Mouse (Mus musculus): ENCODE results near the gene Pdzd2. TPM values are rescaled to one million over a fixed set of nuclear protein-coding genes. Genes with fewer than 3 reads are reported as not detected.

Gene Pdzd2
- polyA plus RNA-seq, 1 experiment, result 4.2 TPM

DNA sequence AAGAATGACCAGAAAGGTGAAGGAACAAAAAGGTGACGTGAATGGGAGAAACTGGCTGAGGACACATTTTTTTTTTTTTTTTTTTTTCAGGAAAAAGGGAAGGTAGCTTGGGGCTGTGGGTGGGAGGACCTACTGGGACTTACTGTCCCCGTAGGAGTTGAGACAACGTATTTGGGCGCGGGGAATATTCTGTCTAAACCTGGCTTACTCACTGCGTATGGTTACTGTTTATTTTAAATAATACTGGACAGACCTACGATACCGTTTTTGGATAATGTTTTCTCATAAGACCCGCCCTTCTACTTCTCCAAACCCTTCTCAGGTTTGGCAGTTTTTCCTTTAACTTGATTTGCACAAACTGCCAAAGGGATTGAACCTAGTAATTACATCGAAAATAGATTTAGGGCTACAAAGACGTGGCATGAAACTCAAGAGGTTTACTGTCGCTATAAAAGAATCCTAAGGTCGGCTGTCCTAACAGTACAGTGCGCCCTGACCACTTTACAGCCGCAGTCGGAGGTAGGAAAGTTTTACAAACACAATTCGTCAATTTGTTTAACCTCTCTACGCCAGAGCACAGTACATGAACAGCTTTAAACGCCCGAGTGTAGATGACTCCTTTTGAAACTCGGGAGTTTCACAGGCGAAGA, 419.2 kb downstream of the Pdzd2 start:
- no peak for TF ChIP-seq POLR2A (IDR thresholded peaks at IDR 0.05; ENCODE audit: control insufficient read depth, extremely low read depth, insufficient read depth, low read length, poor library complexity)

DNA sequence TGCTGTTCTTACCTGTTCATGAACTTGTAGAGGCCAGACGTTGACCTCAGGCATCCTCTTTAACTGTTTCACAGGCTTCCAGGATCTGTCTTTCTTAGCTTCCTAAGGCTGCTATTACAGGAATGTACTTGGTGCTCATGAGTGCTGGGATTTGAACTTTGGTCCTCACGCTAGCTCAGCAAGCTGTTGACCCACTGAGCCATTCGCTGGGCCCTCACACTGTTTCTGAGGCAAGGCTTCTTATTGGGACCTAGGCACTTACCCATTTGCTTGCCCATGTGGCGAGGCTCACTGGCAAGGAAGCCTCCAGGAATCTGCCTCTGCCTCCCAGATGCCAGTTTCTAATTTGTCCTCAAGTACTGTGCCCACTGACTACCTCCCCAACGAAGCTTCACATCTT, 419.8 kb downstream of the Pdzd2 start:
- H3K4me3 ChIP-seq (ENCODE audit: control insufficient read depth, insufficient read depth, low read length), result no peak overlapping the region
- 62% methylated on average over 5 of the region's 5 CpGs for WGBS
- H3K27ac ChIP-seq (ENCODE audit: control insufficient read depth, insufficient read depth, low read length), result no peak overlapping the region
- H3K36me3 ChIP-seq (ENCODE audit: control insufficient read depth, insufficient read depth, low read length), result no peaks in the 10 kb centered on the region
- H3K27me3 ChIP-seq (ENCODE audit: control insufficient read depth, insufficient read depth, low read length), result peaks cover 2% of the 10 kb centered on the region; the same call in 1 of the 2 replicates
- TF ChIP-seq POLR2A (IDR thresholded peaks at IDR 0.05; ENCODE audit: control insufficient read depth, extremely low read depth, insufficient read depth, low read length, poor library complexity), result no peak
- no peak for TF ChIP-seq CTCF (IDR thresholded peaks at IDR 0.05; ENCODE audit: borderline replicate concordance, control insufficient read depth, extremely low read depth, insufficient read depth, low read length, poor library complexity)
- DNase-seq, result no peak
- H3K4me1 ChIP-seq (replicated peaks; ENCODE audit: control insufficient read depth, insufficient read depth, low read length), result peaks cover 2% of the 10 kb centered on the region; the same call in 1 of the 2 replicates

More for the DNA sequence above, 419.2 kb downstream of the Pdzd2 start:
- peaks cover 2% of the 10 kb centered on the region for H3K4me1 ChIP-seq (replicated peaks; ENCODE audit: control insufficient read depth, insufficient read depth, low read length)
- H3K27me3 ChIP-seq (ENCODE audit: control insufficient read depth, insufficient read depth, low read length), result peaks cover 2% of the 10 kb centered on the region; the same call in 1 of the 2 replicates
- no peaks in the 10 kb centered on the region for H3K36me3 ChIP-seq (ENCODE audit: control insufficient read depth, insufficient read depth, low read length)
- peak overlapping the region; percentile 83 for H3K4me3 ChIP-seq (ENCODE audit: control insufficient read depth, insufficient read depth, low read length)
- no peak for DNase-seq
- H3K27ac ChIP-seq (ENCODE audit: control insufficient read depth, insufficient read depth, low read length), result no peak overlapping the region
- 5% methylated on average over 22 of the region's 22 CpGs for WGBS

DNA sequence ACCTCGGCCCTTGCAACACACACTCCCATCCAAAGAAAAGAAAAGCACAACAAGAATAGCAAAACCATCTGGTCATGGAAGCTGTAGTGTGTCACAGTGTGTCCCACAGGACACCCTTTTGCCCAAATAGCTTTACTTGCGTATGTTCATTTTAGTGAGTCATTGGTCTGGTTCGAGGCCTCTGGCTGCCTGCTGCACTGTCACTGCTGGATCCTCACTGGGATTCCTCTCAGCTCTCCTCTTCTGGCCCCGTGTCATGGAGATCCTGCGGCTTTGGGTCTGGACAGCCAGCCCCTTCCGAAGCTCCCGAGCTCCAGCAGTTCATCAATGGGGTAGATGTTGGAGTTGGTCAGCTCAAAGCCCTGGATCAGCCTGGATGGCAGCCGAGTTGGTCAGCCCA, 421.3 kb downstream of the Pdzd2 start:
- H3K4me3 ChIP-seq (ENCODE audit: control insufficient read depth, insufficient read depth, low read length), result no peak overlapping the region
- DNase-seq, result no peak
- H3K27me3 ChIP-seq (ENCODE audit: control insufficient read depth, insufficient read depth, low read length), result peaks cover 2% of the 10 kb centered on the region; the same call in 1 of the 2 replicates
- H3K36me3 ChIP-seq (ENCODE audit: control insufficient read depth, insufficient read depth, low read length), result no peaks in the 10 kb centered on the region
- no peaks in the 10 kb centered on the region for H3K4me1 ChIP-seq (replicated peaks; ENCODE audit: control insufficient read depth, insufficient read depth, low read length)
- 89% methylated on average over 8 of the region's 8 CpGs for WGBS
- TF ChIP-seq CTCF (IDR thresholded peaks at IDR 0.05; ENCODE audit: borderline replicate concordance, control insufficient read depth, extremely low read depth, insufficient read depth, low read length, poor library complexity) (no peak), POLR2A (IDR thresholded peaks at IDR 0.05; ENCODE audit: control insufficient read depth, extremely low read depth, insufficient read depth, low read length, poor library complexity) (no peak)
- no peak overlapping the region for H3K27ac ChIP-seq (ENCODE audit: control insufficient read depth, insufficient read depth, low read length)

DNA sequence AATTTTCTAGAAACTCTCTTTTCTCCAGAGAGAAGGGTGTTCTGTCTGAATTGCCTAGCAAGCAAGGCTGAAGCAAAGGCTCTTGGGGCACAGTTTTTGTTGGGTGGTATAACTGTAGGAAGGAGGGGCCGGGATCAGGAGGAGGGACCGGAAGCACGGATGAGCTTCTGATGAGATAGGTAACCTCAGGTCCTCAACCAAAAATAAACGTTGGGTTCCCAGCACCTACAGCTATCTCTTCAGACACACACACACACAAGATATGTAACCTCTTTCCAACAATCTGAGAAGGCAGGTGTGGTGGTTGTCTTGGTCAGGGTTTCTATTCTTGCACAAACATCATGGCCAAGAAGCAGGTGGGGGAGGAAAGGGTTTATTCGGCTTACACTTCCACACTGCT, 422.4 kb downstream of the Pdzd2 start:
- H3K4me1 ChIP-seq (replicated peaks; ENCODE audit: control insufficient read depth, insufficient read depth, low read length), result no peaks in the 10 kb centered on the region

DNA sequence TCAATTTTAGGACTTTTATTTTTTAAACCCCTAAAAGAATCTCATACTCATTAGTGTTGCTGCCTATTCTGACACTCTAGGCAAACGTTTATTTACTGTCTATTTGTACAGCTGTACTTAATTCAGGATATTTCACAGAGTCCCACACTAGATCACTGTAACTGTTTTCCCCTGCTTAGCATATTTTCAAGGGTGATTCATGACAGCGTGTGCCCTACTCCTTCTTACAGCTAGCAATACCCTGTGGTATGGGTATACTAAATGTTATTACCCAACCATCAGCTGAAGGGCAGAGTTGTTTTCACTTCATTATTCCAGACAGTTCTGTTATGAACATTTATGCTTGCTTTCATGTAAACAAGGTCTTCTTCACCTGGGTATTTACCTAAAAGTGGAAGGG, 423.7 kb downstream of the Pdzd2 start:
- no peaks in the 10 kb centered on the region for H3K36me3 ChIP-seq (ENCODE audit: control insufficient read depth, insufficient read depth, low read length)
- no peak for DNase-seq
- no peaks in the 10 kb centered on the region for H3K4me1 ChIP-seq (replicated peaks; ENCODE audit: control insufficient read depth, insufficient read depth, low read length)
- TF ChIP-seq POLR2A (IDR thresholded peaks at IDR 0.05; ENCODE audit: control insufficient read depth, extremely low read depth, insufficient read depth, low read length, poor library complexity) (no peak), CTCF (IDR thresholded peaks at IDR 0.05; ENCODE audit: borderline replicate concordance, control insufficient read depth, extremely low read depth, insufficient read depth, low read length, poor library complexity) (no peak)
- H3K4me3 ChIP-seq (ENCODE audit: control insufficient read depth, insufficient read depth, low read length), result no peak overlapping the region
- peaks cover 2% of the 10 kb centered on the region; the same call in 1 of the 2 replicates for H3K27me3 ChIP-seq (ENCODE audit: control insufficient read depth, insufficient read depth, low read length)
- WGBS, result 86% methylated on average over 2 of the region's 2 CpGs
- H3K27ac ChIP-seq (ENCODE audit: control insufficient read depth, insufficient read depth, low read length), result no peak overlapping the region

More for the DNA sequence above, 422.4 kb downstream of the Pdzd2 start:
- TF ChIP-seq POLR2A (IDR thresholded peaks at IDR 0.05; ENCODE audit: control insufficient read depth, extremely low read depth, insufficient read depth, low read length, poor library complexity) (no peak), CTCF (IDR thresholded peaks at IDR 0.05; ENCODE audit: borderline replicate concordance, control insufficient read depth, extremely low read depth, insufficient read depth, low read length, poor library complexity) (no peak)
- Histone ChIP-seq H3K4me3 (ENCODE audit: control insufficient read depth, insufficient read depth, low read length) (no peak overlapping the region), H3K27me3 (ENCODE audit: control insufficient read depth, insufficient read depth, low read length) (peaks cover 2% of the 10 kb centered on the region; the same call in 1 of the 2 replicates), H3K27ac (ENCODE audit: control insufficient read depth, insufficient read depth, low read length) (no peak overlapping the region), H3K36me3 (ENCODE audit: control insufficient read depth, insufficient read depth, low read length) (no peaks in the 10 kb centered on the region)
- no peak for DNase-seq
- WGBS, result 86% methylated on average over 5 of the region's 5 CpGs

DNA sequence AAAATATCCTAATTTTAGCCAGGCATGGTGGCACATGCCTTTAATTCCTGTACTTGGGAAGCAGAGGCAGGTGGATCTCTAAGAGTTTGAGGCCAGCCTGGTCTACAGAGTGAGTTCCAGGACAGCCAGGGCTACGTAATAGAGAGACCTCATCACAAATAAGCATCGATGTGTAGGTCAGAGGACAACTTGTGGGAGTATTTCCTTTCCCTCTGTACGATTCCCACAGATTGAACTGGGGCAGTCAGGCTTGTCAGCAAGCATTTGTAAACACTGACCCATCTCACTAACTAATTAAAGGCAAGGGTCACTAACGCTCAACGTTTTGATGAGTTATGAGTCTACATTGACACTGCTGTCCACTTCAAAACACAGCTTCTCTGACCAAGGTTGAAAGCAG, 425.1 kb downstream of the Pdzd2 start:
- TF ChIP-seq POLR2A (IDR thresholded peaks at IDR 0.05; ENCODE audit: control insufficient read depth, extremely low read depth, insufficient read depth, low read length, poor library complexity) (no peak), CTCF (IDR thresholded peaks at IDR 0.05; ENCODE audit: borderline replicate concordance, control insufficient read depth, extremely low read depth, insufficient read depth, low read length, poor library complexity) (no peak)
- WGBS, result 93% methylated on average over 5 of the region's 5 CpGs
- DNase-seq, result no peak
- Histone ChIP-seq H3K36me3 (ENCODE audit: control insufficient read depth, insufficient read depth, low read length) (no peaks in the 10 kb centered on the region), H3K27me3 (ENCODE audit: control insufficient read depth, insufficient read depth, low read length) (no peaks in the 10 kb centered on the region), H3K27ac (ENCODE audit: control insufficient read depth, insufficient read depth, low read length) (no peak overlapping the region), H3K4me1 (replicated peaks; ENCODE audit: control insufficient read depth, insufficient read depth, low read length) (no peaks in the 10 kb centered on the region), H3K4me3 (ENCODE audit: control insufficient read depth, insufficient read depth, low read length) (no peak overlapping the region)

DNA sequence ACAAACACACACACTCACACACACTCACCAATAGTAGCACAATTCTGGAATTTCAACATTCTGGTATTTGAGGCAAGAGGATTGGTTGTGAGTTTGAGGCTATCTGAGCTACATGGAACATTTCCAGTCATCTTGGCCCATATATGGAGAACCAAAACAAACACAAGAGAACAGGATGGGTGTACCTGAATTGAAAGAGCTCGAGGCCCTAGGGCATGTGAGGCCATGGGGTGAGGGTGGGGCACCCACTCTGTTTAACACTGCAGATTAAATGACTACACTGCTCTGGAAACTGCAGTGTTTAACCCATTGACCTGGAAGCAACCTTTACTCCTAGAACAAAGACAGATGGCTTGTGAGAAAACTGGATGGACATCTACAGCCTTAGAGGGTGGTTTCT, 426.5 kb downstream of the Pdzd2 start:
- Histone ChIP-seq H3K27me3 (ENCODE audit: control insufficient read depth, insufficient read depth, low read length) (no peaks in the 10 kb centered on the region), H3K4me3 (ENCODE audit: control insufficient read depth, insufficient read depth, low read length) (no peak overlapping the region), H3K4me1 (replicated peaks; ENCODE audit: control insufficient read depth, insufficient read depth, low read length) (no peaks in the 10 kb centered on the region), H3K27ac (ENCODE audit: control insufficient read depth, insufficient read depth, low read length) (no peak overlapping the region), H3K36me3 (ENCODE audit: control insufficient read depth, insufficient read depth, low read length) (no peaks in the 10 kb centered on the region)
- no peak for TF ChIP-seq CTCF (IDR thresholded peaks at IDR 0.05; ENCODE audit: borderline replicate concordance, control insufficient read depth, extremely low read depth, insufficient read depth, low read length, poor library complexity)
- no peak for TF ChIP-seq POLR2A (IDR thresholded peaks at IDR 0.05; ENCODE audit: control insufficient read depth, extremely low read depth, insufficient read depth, low read length, poor library complexity)
- DNase-seq, result no peak
- WGBS, result 56% methylated on average over 1 of the region's 1 CpGs
